Mouse (Mus musculus): ENCODE measurements at regions not wholly inside any gene's neighbourhood (a gene's known extent, or its start where the extent isn't known, plus 50 kb on each side); places are given as distances from the start of the nearest gene placed in this dataset.
"Not testable (repeated sequence)": the region's sequence is repeated elsewhere in the genome, so short reads cannot be mapped to it uniquely, and the experiment has no call there.

DNA sequence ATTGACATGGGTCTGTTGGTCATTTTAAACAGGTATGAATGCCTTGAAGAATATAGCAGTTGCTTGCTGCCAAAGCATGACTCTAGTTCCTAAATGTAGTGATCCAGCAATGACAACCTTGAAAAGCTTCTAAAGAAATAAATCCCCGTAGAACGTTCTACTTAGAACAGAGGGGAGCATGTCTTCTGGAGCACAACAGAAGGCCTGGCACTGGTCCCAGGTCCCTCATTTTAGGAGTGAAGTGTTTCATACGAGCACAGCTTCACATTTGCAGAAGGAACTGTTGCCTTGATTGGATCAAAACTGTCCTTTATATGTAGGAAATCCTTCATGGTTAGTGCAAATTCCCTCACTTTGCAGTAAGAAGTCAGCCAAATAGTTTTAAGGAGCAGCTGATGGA lies 226.4 kb downstream of the Plod2 start:
- 84% methylated on average over 3 of the region's 3 CpGs for WGBS
- ATAC-seq (ENCODE audit: insufficient number of reproducible peaks, insufficient read depth, low FRiP score, low TSS enrichment), result no peak
- H3K27ac ChIP-seq, result no peak overlapping the region

DNA sequence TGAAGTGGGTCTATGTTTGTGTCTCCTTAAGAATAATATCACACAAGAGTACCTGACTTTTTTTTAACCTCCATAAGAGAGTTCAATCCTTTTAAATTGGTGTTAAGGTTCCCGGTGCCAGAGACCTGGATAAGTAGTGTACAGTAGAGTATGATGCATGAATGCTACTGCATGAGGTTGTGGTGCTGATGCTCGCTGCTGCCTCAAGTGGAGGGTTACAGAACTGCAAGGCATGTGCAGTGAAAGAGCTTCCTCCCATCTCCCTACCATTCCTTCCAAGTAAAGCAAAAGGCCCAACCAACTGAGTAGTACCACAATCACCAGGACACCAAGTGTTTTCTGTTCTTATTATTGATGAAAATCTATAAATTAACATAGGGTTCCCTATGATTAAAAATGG lies 227.5 kb downstream of the Plod2 start:
- Histone ChIP-seq H3K36me3 (no peaks in the 10 kb centered on the region), H3K9ac (no peak overlapping the region), H3K4me1 (no peaks in the 10 kb centered on the region), H3K27me3 (no peaks in the 10 kb centered on the region), H3K27ac (no peak overlapping the region), H3K4me2 (replicated peaks) (no peak overlapping the region), H3K4me3 (no peak overlapping the region), H3K9me3 (no peaks in the 10 kb centered on the region)
- 52% methylated on average over 2 of the region's 2 CpGs for WGBS
- no peak for ATAC-seq (ENCODE audit: insufficient number of reproducible peaks, insufficient read depth, low FRiP score, low TSS enrichment)

More for the DNA sequence above, 226.4 kb downstream of the Plod2 start:
- H3K36me3 ChIP-seq, result no peaks in the 10 kb centered on the region
- H3K4me3 ChIP-seq, result no peak overlapping the region
- no peak overlapping the region for H3K4me2 ChIP-seq (replicated peaks)
- no peaks in the 10 kb centered on the region for H3K27me3 ChIP-seq
- no peaks in the 10 kb centered on the region for H3K9me3 ChIP-seq
- no peak overlapping the region for H3K9ac ChIP-seq
- no peaks in the 10 kb centered on the region for H3K4me1 ChIP-seq

DNA sequence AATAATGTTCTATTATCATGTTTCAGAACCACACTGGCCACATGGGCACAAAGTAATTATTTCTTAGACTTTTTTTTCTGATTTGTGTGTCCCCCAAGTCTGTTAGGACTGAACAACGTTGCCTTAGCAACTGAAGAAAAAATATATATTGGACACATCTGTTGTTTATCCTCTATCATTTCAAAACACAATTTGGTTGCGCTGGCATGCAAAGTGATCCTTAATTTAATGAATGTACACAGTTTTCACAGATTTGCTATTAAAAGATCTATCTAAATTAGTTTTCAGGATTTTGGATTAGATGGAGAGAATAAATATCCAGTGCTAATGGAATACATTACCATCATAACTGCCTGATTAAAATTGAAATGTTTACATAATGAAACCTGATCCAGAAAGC lies 229.0 kb downstream of the Plod2 start:
- Histone ChIP-seq H3K9ac (no peak overlapping the region), H3K4me3 (no peak overlapping the region), H3K27me3 (no peaks in the 10 kb centered on the region), H3K36me3 (no peaks in the 10 kb centered on the region), H3K9me3 (no peaks in the 10 kb centered on the region), H3K4me2 (replicated peaks) (no peak overlapping the region), H3K27ac (no peak overlapping the region), H3K4me1 (no peaks in the 10 kb centered on the region)
- 69% methylated on average over 2 of the region's 2 CpGs for WGBS
- ATAC-seq (ENCODE audit: insufficient number of reproducible peaks, insufficient read depth, low FRiP score, low TSS enrichment), result no peak

DNA sequence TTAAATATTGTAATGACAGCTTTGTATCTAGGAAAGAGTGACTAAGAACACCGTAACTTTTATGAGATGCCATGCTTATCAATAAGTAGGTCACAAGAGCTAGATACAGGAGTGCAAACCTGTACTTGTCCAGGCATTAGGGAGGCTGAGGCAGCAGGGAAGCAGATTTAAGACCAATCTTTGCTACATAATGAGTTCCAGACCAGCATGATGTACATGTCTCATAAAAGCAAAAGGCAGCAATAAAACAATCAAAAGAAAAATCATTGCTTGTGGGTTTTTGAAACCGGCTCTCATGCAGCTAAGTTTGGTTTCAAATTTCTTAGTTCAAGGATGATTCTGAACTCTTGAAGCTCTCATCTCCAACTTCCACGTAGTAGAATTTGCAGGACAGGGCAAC lies 229.7 kb downstream of the Plod2 start:
- no peaks in the 10 kb centered on the region for H3K36me3 ChIP-seq
- H3K27me3 ChIP-seq, result no peaks in the 10 kb centered on the region
- 50% methylated on average over 3 of the region's 3 CpGs for WGBS
- no peak overlapping the region for H3K27ac ChIP-seq
- no peak overlapping the region for H3K4me3 ChIP-seq
- ATAC-seq (ENCODE audit: insufficient number of reproducible peaks, insufficient read depth, low FRiP score, low TSS enrichment), result no peak
- H3K4me1 ChIP-seq, result no peaks in the 10 kb centered on the region
- H3K9ac ChIP-seq, result no peak overlapping the region
- H3K9me3 ChIP-seq, result no peaks in the 10 kb centered on the region
- H3K4me2 ChIP-seq (replicated peaks), result no peak overlapping the region

- Histone ChIP-seq H3K4me1 (no peaks in the 10 kb centered on the region), H3K4me3 (no peak overlapping the region), H3K9ac (no peak overlapping the region), H3K9me3 (no peaks in the 10 kb centered on the region), H3K4me2 (replicated peaks) (no peak overlapping the region), H3K27me3 (no peaks in the 10 kb centered on the region), H3K36me3 (no peaks in the 10 kb centered on the region), H3K27ac (no peak overlapping the region)
- ATAC-seq (ENCODE audit: insufficient number of reproducible peaks, insufficient read depth, low FRiP score, low TSS enrichment), result no peak
Measured at GRCm38 (mm10) chr9:92782922-92783454, 241.0 kb downstream of the Plod2 start.

- H3K4me2 ChIP-seq (replicated peaks), result no peak overlapping the region
- no peak for ATAC-seq (ENCODE audit: insufficient number of reproducible peaks, insufficient read depth, low FRiP score, low TSS enrichment)
- no peak overlapping the region for H3K4me3 ChIP-seq
- H3K27me3 ChIP-seq, result no peaks in the 10 kb centered on the region
- no peak overlapping the region for H3K27ac ChIP-seq
- H3K36me3 ChIP-seq, result no peaks in the 10 kb centered on the region
- H3K9me3 ChIP-seq, result no peaks in the 10 kb centered on the region
- 11% methylated on average over 1 of the region's 1 CpGs for WGBS
- H3K4me1 ChIP-seq, result no peaks in the 10 kb centered on the region
- H3K9ac ChIP-seq, result no peak overlapping the region
Measured at GRCm38 (mm10) chr9:92799695-92800094, 257.7 kb downstream of the Plod2 start.

DNA sequence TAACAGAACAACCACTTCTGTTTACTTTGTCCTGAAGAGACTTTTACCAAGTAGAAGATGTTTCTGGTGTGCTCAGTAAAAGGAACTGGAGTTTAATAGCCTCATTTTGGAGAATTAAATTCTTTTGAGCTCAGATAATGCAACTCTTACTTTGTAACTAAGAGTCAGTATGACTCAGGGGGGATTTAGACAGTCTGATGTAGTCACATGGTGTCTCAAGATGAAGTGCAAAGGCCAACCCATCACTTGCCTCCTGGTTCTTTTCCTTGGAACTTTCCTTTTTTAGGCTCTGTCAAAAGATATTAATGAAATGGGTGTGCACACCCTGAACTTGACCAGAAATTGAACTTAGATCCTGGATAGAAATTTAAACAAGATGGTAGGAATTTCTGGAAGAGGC lies 267.4 kb downstream of the Plod2 start:
- no peak overlapping the region for H3K27ac ChIP-seq
- H3K27me3 ChIP-seq, result no peaks in the 10 kb centered on the region
- H3K4me1 ChIP-seq, result no peaks in the 10 kb centered on the region
- H3K9me3 ChIP-seq, result no peaks in the 10 kb centered on the region
- no peak overlapping the region for H3K4me2 ChIP-seq (replicated peaks)
- no peaks in the 10 kb centered on the region for H3K36me3 ChIP-seq
- H3K4me3 ChIP-seq, result no peak overlapping the region
- no peak for ATAC-seq (ENCODE audit: insufficient number of reproducible peaks, insufficient read depth, low FRiP score, low TSS enrichment)
- no peak overlapping the region for H3K9ac ChIP-seq

DNA sequence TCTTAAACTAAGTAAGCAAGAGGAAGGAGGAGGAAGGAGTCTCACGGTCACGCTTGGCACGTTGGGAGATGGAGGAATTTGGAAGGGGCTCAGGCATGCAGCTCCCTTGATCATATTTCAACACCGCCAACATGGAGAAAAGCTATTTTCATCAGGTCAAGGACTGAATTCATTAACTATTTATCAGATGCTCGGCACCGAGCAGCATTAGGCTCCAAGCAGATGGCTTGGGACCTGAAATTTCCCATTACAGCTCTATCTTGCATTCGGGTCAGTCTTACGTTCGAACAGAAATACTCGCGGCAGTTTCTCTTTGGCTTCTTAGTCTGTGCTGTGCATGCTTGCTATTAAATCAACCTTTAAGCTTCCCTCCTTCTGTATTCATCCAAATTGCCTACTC lies 278.7 kb downstream of the Plod2 start:
- Histone ChIP-seq H3K27ac (no peak overlapping the region), H3K4me1 (no peaks in the 10 kb centered on the region), H3K9ac (no peak overlapping the region), H3K9me3 (no peaks in the 10 kb centered on the region), H3K4me3 (peak overlapping the region; percentile 20; the same call in 1 of the 2 replicates), H3K36me3 (no peaks in the 10 kb centered on the region), H3K4me2 (replicated peaks) (peak overlapping the region; percentile 45), H3K27me3 (no peaks in the 10 kb centered on the region)
- 31% methylated on average over 11 of the region's 11 CpGs for WGBS
- 0 out of 2 replicates have a peak, but pooled peaks have one; percentile 28 for ATAC-seq (ENCODE audit: insufficient number of reproducible peaks, insufficient read depth, low FRiP score, low TSS enrichment)

DNA sequence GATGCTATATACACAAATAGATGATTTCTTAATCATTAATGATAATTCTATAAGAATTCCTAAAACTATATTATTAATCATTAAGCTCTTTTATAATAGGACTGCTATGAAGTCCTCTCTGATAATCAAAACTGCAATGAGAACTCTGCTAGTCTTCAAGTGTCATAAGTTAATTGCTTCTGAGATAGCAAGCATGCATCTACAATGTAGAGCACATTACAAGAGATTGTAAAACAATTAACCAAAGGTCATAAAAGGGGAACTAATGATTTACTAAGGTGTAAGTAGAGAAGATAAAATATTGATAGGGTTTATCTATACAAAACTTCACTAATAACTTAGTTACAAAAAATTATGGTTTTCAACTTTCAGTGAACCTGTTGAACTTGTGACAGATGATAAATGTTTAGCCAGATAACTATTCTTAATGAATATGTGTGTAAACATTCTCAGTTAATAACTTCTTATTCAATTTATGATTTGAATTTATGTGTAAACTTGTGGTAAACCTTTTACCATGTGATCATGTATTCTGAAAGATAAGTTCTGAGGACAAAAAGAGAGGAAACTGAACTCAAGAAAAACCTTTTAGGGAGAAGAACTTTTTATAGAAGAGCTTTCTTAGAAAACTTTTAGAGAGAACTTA lies 284.8 kb downstream of the Plod2 start:
- ATAC-seq (ENCODE audit: insufficient number of reproducible peaks, insufficient read depth, low FRiP score, low TSS enrichment), result no peak
- H3K9me3 ChIP-seq, result no peaks in the 10 kb centered on the region
- no peaks in the 10 kb centered on the region for H3K36me3 ChIP-seq
- H3K9ac ChIP-seq, result no peak overlapping the region
- H3K4me3 ChIP-seq, result no peak overlapping the region
- no peaks in the 10 kb centered on the region for H3K27me3 ChIP-seq
- no peak overlapping the region for H3K27ac ChIP-seq
- H3K4me1 ChIP-seq, result no peaks in the 10 kb centered on the region
- no peak overlapping the region for H3K4me2 ChIP-seq (replicated peaks)

DNA sequence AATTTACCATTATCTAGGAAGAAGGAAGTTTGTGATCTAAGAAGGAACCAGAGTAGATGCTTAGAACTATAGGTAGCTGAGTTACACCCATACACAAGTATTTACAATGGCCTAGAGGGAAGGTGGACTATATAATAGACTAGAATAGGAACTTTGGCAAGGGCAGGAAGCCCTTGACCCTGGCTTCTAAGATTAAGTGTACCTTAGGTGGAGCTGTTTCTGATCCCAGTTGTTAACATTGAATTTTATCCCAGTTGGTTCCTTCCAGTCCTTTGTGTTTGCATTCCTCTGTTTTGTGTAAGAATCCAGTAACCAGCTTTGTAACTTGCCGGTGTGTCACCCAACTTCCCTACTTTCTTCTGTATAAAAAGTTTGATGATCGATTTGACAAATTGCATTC lies 294.1 kb downstream of the Plod2 start:
- not testable (repeated sequence) for H3K27ac ChIP-seq; H3K4me3 ChIP-seq; H3K9me3 ChIP-seq; ATAC-seq (ENCODE audit: insufficient number of reproducible peaks, insufficient read depth, low FRiP score, low TSS enrichment); H3K9ac ChIP-seq; H3K4me2 ChIP-seq (replicated peaks); H3K4me1 ChIP-seq; H3K27me3 ChIP-seq; H3K36me3 ChIP-seq
- 93% methylated on average over 2 of the region's 2 CpGs for whole genome bisulfite sequencing

DNA sequence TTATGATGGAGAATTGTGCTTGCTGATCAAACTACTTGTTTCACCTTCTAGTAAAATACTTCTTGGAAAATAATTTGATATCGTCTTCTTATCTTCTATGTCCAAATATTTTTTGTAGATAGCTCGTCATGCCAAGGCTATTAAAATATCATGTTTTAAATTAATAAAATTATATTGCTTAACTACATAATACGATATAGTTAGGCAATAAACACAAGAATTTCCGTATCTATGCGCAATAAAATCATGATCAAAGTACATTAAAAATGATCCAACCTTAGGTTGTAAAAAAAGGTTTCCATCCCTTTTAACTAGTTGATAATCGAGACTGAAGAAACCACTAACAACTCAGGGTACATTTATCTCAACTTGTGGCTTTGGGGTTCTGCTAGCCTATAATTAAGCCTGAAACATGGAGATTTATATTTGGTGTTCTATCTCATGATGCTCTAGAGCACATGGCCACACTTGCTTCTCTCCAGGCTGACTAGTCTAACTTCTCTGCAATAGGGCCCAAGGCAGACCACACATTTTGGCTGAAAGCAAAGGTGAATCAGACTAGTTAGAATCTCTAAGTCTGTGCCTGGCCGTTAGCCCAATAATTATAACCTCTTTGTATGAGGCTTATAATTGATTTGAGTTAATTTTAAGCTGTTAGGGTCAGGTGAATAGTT lies 314.5 kb downstream of the Plod2 start:
- Histone ChIP-seq H3K4me1 (no peaks in the 10 kb centered on the region), H3K4me2 (replicated peaks) (no peak overlapping the region), H3K4me3 (no peak overlapping the region), H3K27ac (no peak overlapping the region), H3K27me3 (no peaks in the 10 kb centered on the region), H3K9me3 (no peaks in the 10 kb centered on the region), H3K9ac (no peak overlapping the region), H3K36me3 (no peaks in the 10 kb centered on the region)
- WGBS, result 86% methylated on average over 7 of the region's 7 CpGs
- ATAC-seq (ENCODE audit: insufficient number of reproducible peaks, insufficient read depth, low FRiP score, low TSS enrichment), result no peak

DNA sequence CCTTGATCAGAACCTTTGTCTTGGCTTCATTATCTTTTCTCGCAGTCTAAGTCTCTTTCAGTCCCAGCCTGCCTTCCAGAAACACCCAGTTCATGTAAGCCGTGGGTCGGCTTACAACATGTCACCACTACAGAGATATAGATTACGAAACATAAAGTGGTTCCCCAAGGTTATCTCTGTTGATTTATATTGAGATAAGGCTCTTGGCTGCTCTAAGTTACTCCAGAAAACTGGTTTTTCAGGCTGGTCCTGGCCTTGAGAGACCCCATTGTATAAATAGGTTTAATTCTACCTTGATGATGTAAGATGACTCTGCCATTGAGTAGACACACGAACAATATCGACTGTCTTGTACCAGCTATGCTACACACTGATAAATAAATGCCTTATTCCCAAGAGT lies 323.8 kb downstream of the Plod2 start:
- Histone ChIP-seq H3K36me3 (no peaks in the 10 kb centered on the region), H3K27ac (no peak overlapping the region), H3K9ac (no peak overlapping the region), H3K4me1 (no peaks in the 10 kb centered on the region), H3K4me2 (replicated peaks) (no peak overlapping the region), H3K27me3 (no peaks in the 10 kb centered on the region), H3K9me3 (no peaks in the 10 kb centered on the region), H3K4me3 (no peak overlapping the region)
- ATAC-seq (ENCODE audit: insufficient number of reproducible peaks, insufficient read depth, low FRiP score, low TSS enrichment), result no peak
- WGBS, result 80% methylated on average over 6 of the region's 6 CpGs

All from embryonic facial prominence, embryonic 12.5 days (tissue).